ENCODE assay signal across 13 mouse cellular contexts in the genomic region with DNA sequence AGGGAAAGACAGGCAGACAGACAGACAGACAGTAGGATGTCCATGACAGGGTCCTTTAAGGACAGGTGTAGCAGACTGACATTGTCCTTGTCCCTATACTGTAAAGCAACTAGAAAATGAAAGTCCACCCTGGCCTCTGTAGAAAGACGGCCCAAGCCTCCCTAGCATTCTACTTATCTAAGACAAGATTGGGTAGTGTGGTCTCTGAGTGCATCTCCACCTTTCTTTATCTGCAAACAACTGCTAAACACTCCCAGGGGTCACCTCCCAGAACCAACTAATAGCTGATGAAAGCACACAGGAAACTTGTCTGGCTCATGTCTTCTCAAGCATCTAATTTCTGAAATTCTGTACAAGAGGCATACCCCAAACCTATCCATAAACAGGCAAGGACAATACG.
"Had no signal": no experiment of that assay in that cellular context is flagged by ENCODE, and none has a peak within 500 bp of the region (broad histone marks: within the 10 kb centered on the region; RNA-seq: fewer than 3 reads in every experiment).

No protein-coding gene starts in this region.

- H3K36me3 ChIP-seq: kidney, embryonic 15.5 days; limb, embryonic 10.5 days; midbrain, embryonic 12.5 days had no signal

- H3K27me3 ChIP-seq: kidney, embryonic 15.5 days; midbrain, embryonic 12.5 days had no signal

- H3K9me3 ChIP-seq: kidney, embryonic 15.5 days; limb, embryonic 10.5 days; midbrain, embryonic 12.5 days had no signal

- H3K4me2 ChIP-seq: kidney, embryonic 15.5 days; midbrain, embryonic 12.5 days had no signal

- DNase-seq: kidney, adult 2 months; kidney, postnatal 14 days; lung, adult 2 months; lung, postnatal 4 days; right cerebral cortex, adult 18-20 months; right cerebral cortex, postnatal 25 days; thymus, postnatal 36 days had no signal

- ATAC-seq: intestine, embryonic 16.5 days; lung, postnatal 0 days had no signal

- H3K4me1 ChIP-seq: kidney, embryonic 15.5 days; midbrain, embryonic 12.5 days had no signal

- H3K9ac ChIP-seq: kidney, embryonic 15.5 days; midbrain, embryonic 12.5 days had no signal

- H3K27ac ChIP-seq: kidney, embryonic 15.5 days; left cerebral cortex, adult 2 months; limb, embryonic 10.5 days; midbrain, embryonic 12.5 days had no signal

- H3K4me3 ChIP-seq: kidney, embryonic 15.5 days; left cerebral cortex, adult 2 months; limb, embryonic 10.5 days; midbrain, embryonic 12.5 days had no signal
